Mouse (Mus musculus): ENCODE measurements around the gene Auts2.

The Auts2 gene

DNA sequence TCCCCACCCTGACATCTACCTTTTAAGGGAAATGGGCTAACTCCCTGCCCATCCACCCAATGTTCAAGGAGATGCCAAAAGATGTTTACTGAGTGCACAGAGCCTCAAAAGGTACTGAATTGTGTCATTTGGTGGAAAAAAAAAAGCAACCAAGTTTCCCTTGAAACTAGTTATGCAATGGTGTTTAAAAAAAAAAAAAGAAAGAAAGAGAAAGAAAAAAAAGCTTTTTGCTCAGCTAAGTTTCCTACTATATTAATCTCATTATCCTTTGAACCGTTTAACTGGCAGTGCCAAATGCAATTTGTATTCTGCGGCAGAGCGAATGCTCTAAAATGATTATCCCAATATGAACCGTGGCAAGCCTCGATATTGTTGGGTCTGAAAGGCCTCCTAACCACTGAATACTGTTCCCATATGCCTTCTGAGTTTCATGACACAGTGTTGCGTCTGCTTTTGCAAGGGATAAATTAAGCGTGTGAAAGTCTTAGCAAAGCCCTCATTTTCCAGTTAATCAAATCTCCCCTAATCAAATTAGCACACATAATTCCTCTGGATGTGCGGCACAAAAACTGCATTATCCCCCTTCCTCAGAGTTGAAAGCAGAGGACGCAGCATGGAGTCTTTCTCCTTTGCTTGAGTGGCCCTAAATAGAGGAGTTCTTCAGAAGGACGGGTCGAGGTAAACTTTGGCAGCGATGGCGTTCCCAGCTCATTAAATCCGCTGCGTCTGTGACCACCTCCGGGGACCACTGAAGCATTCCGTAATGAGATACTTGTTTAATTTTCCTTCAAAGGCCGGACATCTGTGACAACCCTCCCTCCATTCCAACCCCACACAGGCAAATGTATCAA, 897.6 kb downstream of the Auts2 start:
- DNase-seq: peak in 1 of 2 experiments; percentile 26

DNA sequence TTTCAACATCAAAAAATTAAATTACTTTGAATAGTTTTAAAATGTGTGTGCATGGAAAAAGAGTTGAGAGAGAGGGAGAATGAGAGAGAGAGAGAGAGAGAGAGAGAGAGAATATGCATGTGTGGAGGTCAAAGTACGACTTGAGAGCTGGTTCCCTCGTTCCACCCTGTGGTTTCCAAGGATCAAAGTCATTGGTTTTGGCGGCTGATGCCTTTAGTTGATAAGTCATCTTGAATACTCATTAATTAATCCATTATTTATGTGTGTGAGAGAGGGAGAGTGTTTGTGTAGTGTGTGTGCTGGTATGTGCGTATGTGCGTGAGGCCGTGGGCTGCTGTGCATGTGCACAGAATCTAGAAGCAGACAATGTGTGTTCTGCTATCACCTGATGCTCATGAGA, 898.8 kb downstream of the Auts2 start:
- no peak for DNase-seq

DNA sequence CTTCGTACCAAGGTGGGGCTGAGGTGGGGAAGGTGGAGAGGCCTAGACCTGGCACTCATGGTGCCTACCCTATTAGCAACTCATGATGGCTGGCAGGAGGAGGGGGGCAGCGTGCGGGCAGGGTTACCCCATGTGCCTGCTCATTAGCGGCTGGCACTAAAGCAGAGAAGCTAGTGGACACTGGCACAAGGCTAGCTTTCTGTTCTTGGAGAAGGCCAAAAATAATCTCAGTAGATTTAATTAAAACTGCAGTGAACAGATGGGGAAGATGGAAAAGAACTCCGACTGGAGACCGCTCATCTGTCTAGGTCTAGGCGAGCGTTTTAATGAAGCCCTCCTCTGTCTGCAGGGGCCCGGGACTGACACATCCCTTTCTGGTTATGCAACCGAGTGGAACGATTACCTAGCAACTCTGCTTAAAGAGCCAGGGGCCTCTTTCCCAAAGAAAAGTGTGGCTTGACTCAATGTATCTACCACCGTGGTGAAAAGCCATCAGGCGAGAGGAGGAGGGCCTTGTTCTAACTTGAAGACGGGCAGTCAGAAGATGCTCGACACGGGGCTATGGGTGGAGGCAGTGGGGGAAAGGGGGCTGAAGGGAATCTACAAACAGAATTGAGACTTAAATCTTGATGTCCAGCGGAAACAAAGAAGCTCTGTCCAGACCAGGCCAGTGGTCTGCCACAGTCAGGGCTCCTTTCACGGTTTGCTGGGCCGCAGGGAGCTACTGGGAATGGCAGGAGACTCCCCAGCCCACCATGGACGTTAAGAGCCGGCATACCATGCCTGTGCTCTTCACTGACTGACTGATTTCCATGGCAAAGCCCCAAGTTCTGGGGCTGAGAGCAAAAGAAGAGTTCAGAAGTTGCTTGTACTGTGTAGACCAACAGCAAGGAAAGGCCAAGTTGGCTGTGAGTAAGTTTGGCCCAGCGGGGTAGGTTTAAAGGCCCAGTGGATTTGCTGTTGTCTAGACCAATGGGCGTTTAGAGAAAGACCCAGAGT, 899.7 kb downstream of the Auts2 start:
- DNase-seq: peak; percentile 34 to 46

DNA sequence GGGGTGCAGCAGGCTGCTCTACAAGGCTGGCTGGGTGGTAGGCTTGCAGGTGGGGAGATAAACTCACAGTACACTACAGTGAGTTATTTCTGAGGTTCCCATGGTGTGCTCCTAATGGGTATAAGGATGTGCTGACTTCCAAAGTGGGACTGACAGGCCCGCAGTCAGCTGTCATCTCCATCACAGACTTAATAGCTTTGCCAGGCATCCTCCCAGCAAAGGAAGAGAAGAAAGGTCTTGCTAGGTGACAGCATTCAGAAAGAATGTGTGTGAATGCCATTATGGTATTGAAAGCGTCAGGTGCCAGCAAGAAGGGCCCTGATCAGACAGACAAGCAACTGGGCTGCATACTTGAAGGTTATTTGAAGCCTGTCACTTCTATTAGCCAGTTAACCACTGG, 900.4 kb downstream of the Auts2 start:
- no peak for DNase-seq

DNA sequence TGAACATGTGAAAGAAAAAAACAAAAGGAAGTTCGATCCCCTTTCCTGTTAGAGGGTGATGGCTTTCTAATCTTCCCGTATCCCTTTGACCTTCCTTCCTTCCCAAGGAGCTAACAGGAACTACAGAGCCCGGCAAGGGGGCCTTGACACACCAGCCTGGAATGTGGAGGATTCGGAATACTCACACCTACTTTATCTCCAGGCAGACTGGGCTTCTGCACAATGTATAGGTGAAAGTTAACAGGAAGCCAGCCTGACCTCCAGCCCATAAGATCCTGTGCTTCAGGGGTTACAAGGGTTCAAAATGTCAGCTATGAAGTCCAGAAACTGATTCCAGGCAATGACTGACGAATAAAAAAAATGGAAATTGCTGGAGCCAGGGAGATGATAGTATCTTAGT, 906.7 kb downstream of the Auts2 start:
- no peak for DNase-seq

DNA sequence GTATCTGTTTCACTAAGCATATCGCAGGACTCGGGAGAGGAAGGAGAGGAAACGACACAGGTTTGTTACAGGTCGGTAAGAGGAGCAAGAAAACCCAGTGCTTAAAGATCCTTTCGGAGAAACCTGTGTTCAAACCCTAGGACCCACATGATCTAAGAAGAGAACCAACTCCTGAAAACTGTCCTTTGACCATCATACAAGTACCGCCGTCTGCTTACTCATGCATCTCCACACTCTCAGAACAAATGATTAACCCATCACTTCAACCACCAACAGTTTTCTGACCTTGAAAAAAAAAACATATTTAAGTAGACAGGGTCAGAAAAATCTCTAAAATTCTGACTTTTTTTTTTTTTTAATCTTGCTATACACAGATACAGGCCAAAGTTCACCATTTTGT, 908.4 kb downstream of the Auts2 start:
- DNase-seq: no peak

DNA sequence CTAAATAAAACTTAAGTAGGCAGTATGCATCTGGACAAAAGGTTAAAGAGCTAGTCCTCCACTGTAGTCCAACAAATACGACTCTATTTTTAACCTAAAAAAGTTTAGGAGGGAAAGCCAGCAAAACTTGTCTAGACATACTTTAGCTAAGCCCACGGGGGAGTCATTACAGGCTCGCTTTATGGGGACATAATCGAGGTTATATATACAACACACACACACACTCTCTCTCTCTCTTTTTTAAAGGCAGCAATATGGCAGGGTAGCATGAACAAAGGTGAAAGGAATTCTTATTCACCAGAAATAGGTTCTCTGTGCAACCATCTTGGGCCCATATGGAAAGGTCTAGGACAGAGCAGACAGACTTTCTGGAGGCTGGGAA, 911.2 kb downstream of the Auts2 start:
- DNase-seq: no peak

DNA sequence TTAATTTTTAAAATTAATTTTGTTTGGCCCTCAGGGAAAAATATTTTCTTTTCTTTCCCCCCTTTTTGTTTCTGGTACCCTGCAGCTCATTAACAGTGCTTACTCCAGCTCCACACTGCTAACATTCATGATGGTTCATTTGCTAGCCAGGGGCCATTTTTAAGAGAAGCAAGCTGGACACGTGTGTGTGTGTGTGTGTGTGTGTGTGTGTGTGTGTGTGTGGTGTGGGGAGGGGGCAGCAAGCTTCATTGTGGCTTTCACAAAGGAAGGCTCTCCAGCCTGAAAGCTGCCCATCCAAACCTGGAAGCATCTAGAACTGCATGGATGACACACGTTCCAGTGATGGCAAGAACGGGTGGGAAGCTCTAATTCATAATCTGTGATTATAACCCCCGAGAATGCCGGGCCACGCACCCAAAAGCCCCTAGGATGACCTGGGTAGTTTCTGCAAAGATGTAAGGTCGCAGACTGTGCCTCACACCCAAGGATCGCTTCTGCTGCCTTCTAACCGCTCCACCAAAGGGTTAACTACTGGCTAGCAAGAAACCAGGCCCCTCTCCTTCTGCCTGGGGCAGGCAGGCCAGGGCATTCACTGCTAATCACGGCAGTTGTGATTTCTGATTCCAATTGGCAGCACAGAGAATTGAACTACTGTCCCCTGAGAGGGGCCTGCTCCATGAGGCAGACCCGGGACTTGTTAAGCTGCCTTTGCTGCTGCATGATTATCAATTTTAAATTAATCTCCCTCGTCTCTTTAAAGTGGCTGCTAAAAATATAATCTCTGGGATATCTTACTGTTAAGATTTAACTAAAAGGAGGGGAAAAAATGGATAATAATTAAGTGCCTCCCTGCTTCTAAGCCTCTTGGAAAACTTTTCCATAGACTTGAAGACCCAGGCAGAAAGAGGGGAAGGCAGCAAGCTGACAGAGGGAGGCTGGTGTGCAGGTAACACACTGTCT, 911.8 kb downstream of the Auts2 start:
- DNase-seq: peak in 1 of 2 experiments; percentile 25

DNA sequence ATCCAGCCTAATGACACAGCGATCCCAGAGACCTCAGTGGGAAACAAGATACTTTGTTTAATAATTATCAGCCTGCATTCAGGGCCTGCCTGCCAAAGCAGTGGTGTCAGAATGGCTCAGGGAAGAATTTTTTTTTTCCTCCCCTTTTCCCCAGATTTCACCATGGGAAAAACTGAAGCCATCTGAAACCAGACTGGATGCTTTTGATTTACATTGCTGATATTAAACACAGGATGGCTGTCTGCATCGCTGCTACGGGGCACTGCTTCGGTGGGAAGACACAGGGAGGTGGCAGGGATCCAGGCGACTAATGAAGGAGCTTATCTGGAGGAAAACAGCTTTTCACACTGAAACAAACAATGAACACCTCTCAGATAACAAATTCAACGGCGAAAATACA, 912.6 kb downstream of the Auts2 start:
- peak; percentile 39 to 56 for DNase-seq

DNA sequence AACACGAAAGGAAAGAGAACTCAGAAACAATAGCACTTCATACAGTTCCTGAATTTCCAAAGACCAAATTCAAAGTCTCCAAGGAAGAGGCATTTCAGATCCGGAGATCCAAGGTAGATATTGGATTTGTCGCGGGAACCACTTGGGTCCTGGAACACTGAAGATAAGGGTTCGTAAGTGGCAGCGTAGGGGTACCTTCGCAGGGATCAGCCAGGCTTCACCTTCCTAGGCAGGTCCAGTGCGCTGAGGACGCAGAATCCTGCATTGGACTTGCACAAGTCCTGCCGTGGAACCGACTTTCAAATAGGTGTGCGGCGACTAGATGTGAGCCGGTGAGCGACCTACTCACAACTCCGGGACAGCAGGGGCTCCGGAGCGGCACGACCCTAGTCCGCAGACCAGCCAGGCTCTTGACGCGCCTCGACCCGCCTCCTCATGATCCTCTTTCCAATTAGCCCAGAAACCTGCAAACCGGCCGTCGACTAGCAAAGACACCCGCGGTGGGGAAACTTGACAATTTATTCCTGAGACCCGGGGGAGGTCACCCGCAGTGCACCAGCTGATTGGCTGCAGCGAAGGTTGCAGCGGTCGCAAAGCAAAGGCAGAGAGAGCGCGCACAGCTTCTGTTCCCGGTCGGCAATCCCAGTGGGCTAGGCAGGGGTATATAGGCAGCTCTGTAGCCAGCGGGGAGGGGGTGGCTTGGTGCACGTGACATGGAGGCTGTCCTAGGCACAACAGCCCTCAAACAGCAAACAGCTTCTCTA, 926.8 kb downstream of the Auts2 start:
- peak; percentile 52 to 63 for DNase-seq

DNA sequence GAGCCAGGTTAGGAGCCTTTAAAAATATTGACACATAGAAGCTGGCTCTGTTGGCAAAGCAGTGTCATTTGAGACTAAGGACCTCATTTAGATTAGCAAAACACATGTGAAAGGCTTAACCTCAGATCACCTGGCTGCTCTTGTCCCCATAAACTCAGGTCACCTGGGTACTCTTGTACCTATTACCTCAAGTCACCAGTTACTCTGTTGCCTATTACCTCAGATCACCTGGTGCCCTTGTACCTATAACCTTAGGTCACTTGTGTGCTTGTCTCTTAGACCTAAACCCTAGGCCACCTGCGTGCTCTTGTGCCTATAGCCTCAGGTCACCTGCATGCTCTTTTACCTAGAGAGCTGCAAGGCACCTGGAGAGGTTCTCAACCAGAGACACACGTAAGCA, 928.9 kb downstream of the Auts2 start:
- DNase-seq: no peak

DNA sequence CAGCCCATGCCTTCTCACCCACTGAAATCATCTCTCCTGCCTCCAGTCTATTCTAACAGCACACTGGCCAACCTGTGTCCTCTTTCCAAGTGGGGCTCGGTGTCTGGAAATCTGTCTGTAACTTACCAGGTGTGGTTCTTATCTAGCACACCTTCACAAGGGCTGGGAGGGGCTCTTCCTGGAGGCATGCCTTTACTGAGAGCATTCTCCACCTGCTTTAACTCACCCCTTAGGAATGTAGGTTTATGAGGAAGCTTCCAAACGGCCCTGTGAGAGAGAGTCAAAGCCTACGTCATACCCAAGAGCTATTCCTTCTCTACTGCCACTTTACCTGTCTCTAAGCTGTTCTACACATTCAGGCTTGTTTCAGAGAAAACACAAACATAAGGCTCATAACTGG, 929.8 kb downstream of the Auts2 start:
- DNase-seq: no peak

DNA sequence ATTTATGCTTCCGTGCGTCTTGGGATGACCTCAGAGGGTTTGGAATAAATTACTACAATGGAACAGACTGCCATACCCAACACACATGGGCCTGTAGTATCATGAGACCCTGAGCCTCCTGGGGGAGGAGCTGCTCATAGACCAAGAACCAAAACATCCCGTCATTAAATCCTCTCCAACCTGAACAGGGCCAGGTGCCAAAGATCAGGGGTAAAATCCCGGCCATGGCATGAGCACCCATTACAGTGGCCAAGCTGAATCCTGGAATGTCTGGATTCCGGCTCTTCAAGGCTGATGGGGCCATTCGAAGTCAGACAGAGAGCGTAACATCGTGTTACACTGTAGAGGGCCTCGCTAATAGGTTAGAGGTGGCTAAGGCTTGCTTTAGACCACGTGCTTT, 932.4 kb downstream of the Auts2 start:
- no peak for DNase-seq

DNA sequence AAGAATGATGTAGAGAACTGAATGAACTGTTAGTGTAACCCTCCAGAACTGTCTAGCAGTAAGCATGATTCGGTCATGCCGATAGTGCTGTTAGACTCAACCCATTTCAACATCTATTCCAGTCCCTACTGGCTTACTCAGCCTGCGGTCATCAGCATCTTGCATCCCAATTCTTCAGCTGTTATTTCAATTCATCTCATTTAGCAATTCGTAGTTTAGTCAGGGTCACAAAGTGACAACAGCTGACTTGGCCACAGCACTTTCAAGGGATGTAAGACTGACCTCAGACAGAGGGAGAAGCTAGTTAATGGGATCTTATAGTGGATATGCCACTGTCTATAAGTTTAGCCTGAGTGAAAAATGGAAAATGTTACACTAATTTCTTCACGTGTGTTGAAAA, 936.4 kb downstream of the Auts2 start:
- no peak for DNase-seq

DNA sequence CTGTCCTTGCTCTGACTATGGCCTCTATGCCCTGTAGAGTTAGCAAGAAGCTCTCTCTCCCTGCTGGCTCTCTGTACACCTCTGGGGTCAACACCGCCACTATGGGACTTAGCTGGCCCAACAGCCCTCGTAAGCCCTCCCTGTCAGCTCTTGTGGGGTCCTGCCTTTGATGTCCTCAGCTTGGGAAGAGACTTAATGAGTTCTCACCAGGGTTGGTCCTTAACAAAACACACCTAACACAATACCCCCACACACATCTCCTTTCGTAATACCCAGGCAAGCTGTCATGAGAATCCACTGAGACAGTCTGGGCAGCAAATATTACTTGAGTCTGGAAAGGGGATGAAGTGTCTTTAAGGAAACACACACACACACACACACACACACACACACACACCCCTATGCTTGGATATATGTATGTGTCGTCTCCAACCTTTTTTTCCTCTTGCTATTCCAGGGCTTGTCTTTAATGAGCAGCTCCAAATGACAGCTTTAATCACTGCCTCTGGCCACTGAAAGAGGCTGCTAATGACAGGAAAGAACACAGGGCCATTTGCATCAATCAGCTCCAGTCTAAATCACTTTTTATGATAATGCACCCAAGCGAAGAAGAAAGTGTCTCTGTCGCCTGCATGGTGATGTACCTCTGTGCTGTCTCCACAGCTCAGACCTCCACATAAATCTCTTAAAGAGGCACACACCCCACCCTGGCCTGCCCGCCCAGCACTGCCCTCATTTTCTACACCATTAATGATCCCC, 941.0 kb downstream of the Auts2 start:
- DNase-seq: no peak

DNA sequence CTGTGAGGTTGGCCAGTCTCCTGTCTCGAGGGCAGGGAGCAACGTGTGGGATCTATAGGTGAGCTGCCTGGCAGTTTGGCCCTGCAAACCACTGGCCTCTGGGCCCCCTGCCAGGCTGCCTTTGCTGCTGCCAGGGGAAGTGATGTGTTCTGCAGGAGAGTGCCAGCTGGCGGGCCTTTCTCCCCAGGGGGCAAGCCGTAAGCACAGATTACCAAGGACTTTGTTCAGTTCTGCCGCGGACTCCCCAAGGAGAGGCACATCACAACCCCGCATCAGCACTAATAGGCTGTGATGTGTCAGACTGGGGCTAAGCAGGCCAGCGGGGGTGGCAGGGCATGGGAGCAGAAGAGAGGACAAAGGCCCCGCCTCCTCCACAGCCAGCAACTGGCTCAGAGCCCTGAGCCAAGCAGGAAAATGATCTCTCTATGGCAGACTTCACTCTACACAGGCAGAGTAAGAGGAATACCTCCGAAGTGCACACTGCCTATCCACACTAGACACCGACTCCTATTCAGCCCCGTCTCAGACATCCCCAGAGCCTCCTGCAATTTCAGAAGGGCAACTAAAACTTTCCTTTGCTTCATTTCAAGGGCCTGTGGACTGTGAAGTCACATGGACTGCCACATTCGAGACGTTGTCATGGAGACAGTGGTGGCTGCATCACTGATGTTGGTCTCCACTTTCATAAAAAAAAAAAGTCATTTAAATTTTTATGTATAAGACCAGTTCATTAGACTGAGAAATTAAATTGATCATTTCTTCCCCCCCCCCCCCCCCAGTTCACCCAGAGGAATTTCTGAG, 942.6 kb downstream of the Auts2 start:
- peak; percentile 72 to 82 for DNase-seq

DNA sequence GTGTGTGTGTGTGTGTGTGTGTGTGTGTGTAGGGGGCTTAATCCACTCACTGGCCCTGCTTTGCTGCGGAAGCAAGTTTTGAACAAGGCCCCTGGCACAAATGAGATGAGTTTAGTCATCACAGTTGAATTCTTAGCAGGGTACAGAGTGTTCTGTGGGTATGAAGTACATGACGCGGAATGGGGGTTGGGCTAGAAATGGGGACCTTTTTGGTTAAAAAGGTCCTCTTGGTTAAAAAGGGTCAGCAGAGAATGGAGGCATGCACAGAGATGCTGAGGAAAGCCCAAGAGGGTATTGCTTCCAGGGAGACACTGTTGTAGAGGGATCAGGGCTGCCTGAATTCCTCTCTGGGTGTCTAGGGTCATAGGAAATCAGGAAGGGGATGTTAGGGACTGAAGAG, 945.6 kb downstream of the Auts2 start:
- DNase-seq: no peak

DNA sequence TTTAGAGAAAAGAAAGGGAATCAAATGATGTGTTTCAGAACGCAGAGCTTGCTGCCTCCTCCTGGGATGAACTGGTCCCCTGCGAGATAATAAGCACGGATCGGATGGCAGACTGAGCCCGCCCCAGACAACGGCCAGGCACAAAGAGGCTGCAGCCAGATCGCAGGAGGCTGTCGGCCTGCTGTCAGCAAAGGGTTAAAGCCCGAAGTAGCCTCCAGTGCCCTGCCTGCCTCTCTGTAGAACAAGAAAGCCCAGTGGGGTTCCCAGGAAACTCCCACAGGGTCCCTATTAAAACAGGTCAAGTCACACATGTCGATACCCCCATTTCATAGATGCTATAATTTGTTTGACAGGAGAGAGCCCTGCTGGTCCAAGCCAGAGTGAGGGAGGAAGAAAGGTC, 946.6 kb downstream of the Auts2 start:
- DNase-seq: no peak

DNA sequence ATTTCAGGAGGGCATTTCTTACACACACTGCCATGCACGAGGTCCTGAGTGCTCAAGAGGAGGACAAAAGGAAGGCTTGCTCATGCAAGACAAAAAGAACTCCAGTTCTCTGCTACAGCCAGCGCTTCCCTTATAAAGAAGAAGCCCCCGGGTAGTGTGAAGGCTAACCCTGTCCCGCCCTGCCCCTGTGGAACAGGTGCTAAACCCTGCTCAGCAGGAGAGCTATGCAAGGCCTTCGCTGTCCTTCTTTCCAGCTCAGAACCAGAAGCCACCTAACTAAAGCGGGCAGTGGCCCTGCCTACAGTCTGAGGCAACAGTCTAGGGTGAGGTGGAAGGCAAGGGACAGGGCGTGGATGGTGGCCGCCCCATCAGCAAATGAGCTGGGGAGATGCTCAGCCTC, 947.4 kb downstream of the Auts2 start:
- no peak for DNase-seq

DNA sequence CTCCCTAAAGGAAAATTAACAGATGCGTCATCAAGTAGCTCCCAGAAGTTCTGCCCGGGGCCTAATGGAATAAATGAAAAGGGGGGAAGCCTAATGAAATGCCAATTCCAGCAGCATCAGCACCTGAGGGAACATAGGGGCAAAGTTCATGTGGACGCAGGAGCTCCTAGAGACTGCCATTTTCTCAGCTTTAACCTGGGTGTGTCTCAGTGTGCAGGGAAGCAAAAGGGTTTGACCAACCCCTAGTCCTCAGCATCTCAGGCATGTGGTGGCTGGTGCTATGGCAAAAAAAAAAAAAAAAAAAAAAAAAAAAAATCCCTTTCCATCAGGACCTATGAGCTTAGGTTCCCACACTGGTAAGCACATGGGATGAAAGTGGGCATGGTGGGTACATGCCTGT, 948.5 kb downstream of the Auts2 start:
- DNase-seq: no peak
